Mouse (Mus musculus): ENCODE measurements around the gene Slc39a11. TPM values are rescaled to one million over a fixed set of nuclear protein-coding genes. Genes with fewer than 3 reads are reported as not detected.

Gene Slc39a11
- polyA plus RNA-seq, 1 experiment from 2014 or later, result 37.1 TPM

- Histone ChIP-seq H3K36me3 (no peaks in the 10 kb centered on the region), H3K9me3 (no peaks in the 10 kb centered on the region), H3K4me3 (replicated peaks) (no peak overlapping the region), H3K4me1 (no peaks in the 10 kb centered on the region), H3K27ac (no peak overlapping the region), H3K27me3 (replicated peaks) (no peaks in the 10 kb centered on the region), H3K4me2 (no peak overlapping the region), H3K9ac (no peak overlapping the region)
- no peak for ATAC-seq (ENCODE audit: insufficient read depth, low FRiP score, low read depth)
- 62% methylated on average over 9 of the region's 9 CpGs for WGBS
Measured at GRCm38 (mm10) chr11:113498889-113499288, 151.0 kb downstream of the Slc39a11 start.

- H3K9me3 ChIP-seq, result no peaks in the 10 kb centered on the region
- no peak overlapping the region for H3K4me2 ChIP-seq
- no peak overlapping the region for H3K9ac ChIP-seq
- no peak for ATAC-seq (ENCODE audit: insufficient read depth, low FRiP score, low read depth)
- H3K4me3 ChIP-seq (replicated peaks), result no peak overlapping the region
- H3K36me3 ChIP-seq, result no peaks in the 10 kb centered on the region
- H3K27ac ChIP-seq, result no peak overlapping the region
- no peaks in the 10 kb centered on the region for H3K27me3 ChIP-seq (replicated peaks)
- H3K4me1 ChIP-seq, result no peaks in the 10 kb centered on the region
- WGBS, result 87% methylated on average over 12 of the region's 12 CpGs
Measured at GRCm38 (mm10) chr11:113494021-113494546, 155.8 kb downstream of the Slc39a11 start.

GRCm38 (mm10) chr11:113490530-113491520 lies 159.1 kb downstream of the Slc39a11 start:
- Histone ChIP-seq H3K4me1 (peaks cover 7% of the 10 kb centered on the region), H3K9me3 (no peaks in the 10 kb centered on the region), H3K4me3 (replicated peaks) (no peak overlapping the region), H3K27ac (0 out of 2 replicates have a peak overlapping the region, but pooled peaks have one; percentile 6), H3K4me2 (no peak overlapping the region), H3K36me3 (no peaks in the 10 kb centered on the region), H3K9ac (no peak overlapping the region), H3K27me3 (replicated peaks) (no peaks in the 10 kb centered on the region)
- ATAC-seq (ENCODE audit: insufficient read depth, low FRiP score, low read depth), result no peak
- 63% methylated on average over 20 of the region's 20 CpGs for WGBS

GRCm38 (mm10) chr11:113487603-113488335 lies 162.1 kb downstream of the Slc39a11 start:
- 46% methylated on average over 8 of the region's 8 CpGs for WGBS
- peak; percentile 74; the same call in 1 of the 2 replicates for ATAC-seq (ENCODE audit: insufficient read depth, low FRiP score, low read depth)
- H3K4me2 ChIP-seq, result no peak overlapping the region
- H3K9me3 ChIP-seq, result no peaks in the 10 kb centered on the region
- peak overlapping the region; percentile 59 for H3K27ac ChIP-seq
- no peaks in the 10 kb centered on the region for H3K36me3 ChIP-seq
- peaks cover 13% of the 10 kb centered on the region for H3K4me1 ChIP-seq
- no peaks in the 10 kb centered on the region for H3K27me3 ChIP-seq (replicated peaks)
- H3K4me3 ChIP-seq (replicated peaks), result no peak overlapping the region
- no peak overlapping the region for H3K9ac ChIP-seq

- H3K4me3 ChIP-seq (replicated peaks), result no peak overlapping the region
Measured at GRCm38 (mm10) chr11:113484037-113484436, 165.8 kb downstream of the Slc39a11 start.

GRCm38 (mm10) chr11:113477550-113477949 lies 172.3 kb downstream of the Slc39a11 start:
- H3K36me3 ChIP-seq, result no peaks in the 10 kb centered on the region
- H3K27me3 ChIP-seq (replicated peaks), result no peaks in the 10 kb centered on the region
- no peak overlapping the region for H3K27ac ChIP-seq
- no peak for ATAC-seq (ENCODE audit: insufficient read depth, low FRiP score, low read depth)
- H3K9me3 ChIP-seq, result no peaks in the 10 kb centered on the region
- no peaks in the 10 kb centered on the region for H3K4me1 ChIP-seq
- H3K4me2 ChIP-seq, result no peak overlapping the region
- WGBS, result 76% methylated on average over 9 of the region's 9 CpGs
- H3K9ac ChIP-seq, result no peak overlapping the region
- H3K4me3 ChIP-seq (replicated peaks), result no peak overlapping the region

More at GRCm38 (mm10) chr11:113484037-113484436, 165.8 kb downstream of the Slc39a11 start:
- Histone ChIP-seq H3K9ac (no peak overlapping the region), H3K9me3 (no peaks in the 10 kb centered on the region), H3K36me3 (no peaks in the 10 kb centered on the region), H3K4me2 (no peak overlapping the region), H3K4me1 (peaks cover 13% of the 10 kb centered on the region), H3K27me3 (replicated peaks) (no peaks in the 10 kb centered on the region), H3K27ac (no peak overlapping the region)
- 88% methylated on average over 10 of the region's 10 CpGs for WGBS
- ATAC-seq (ENCODE audit: insufficient read depth, low FRiP score, low read depth), result no peak

GRCm38 (mm10) chr11:113476720-113477119 lies 173.2 kb downstream of the Slc39a11 start:
- Histone ChIP-seq H3K4me1 (no peaks in the 10 kb centered on the region), H3K27me3 (replicated peaks) (no peaks in the 10 kb centered on the region), H3K9me3 (no peaks in the 10 kb centered on the region), H3K36me3 (no peaks in the 10 kb centered on the region), H3K27ac (no peak overlapping the region), H3K9ac (no peak overlapping the region), H3K4me2 (no peak overlapping the region), H3K4me3 (replicated peaks) (no peak overlapping the region)
- ATAC-seq (ENCODE audit: insufficient read depth, low FRiP score, low read depth), result no peak
- 67% methylated on average over 9 of the region's 9 CpGs for WGBS

- ATAC-seq (ENCODE audit: insufficient read depth, low FRiP score, low read depth), result no peak; the same call in 1 of the 2 replicates
Measured at GRCm38 (mm10) chr11:113475491-113475890, 174.4 kb downstream of the Slc39a11 start.

GRCm38 (mm10) chr11:113473998-113474534 lies 175.8 kb downstream of the Slc39a11 start:
- H3K4me3 ChIP-seq (replicated peaks), result no peak overlapping the region
- 73% methylated on average over 7 of the region's 7 CpGs for WGBS

More at GRCm38 (mm10) chr11:113475491-113475890, 174.4 kb downstream of the Slc39a11 start:
- WGBS, result 68% methylated on average over 5 of the region's 5 CpGs
- Histone ChIP-seq H3K27ac (no peak overlapping the region), H3K9ac (no peak overlapping the region), H3K36me3 (no peaks in the 10 kb centered on the region), H3K4me1 (no peaks in the 10 kb centered on the region), H3K4me2 (no peak overlapping the region), H3K4me3 (replicated peaks) (no peak overlapping the region), H3K9me3 (no peaks in the 10 kb centered on the region), H3K27me3 (replicated peaks) (no peaks in the 10 kb centered on the region)

GRCm38 (mm10) chr11:113471936-113472335 lies 177.9 kb downstream of the Slc39a11 start:
- 81% methylated on average over 9 of the region's 9 CpGs for WGBS
- H3K4me2 ChIP-seq, result no peak overlapping the region
- H3K9ac ChIP-seq, result no peak overlapping the region
- H3K4me1 ChIP-seq, result no peaks in the 10 kb centered on the region
- H3K4me3 ChIP-seq (replicated peaks), result no peak overlapping the region
- no peak for ATAC-seq (ENCODE audit: insufficient read depth, low FRiP score, low read depth)
- no peak overlapping the region for H3K27ac ChIP-seq
- H3K27me3 ChIP-seq (replicated peaks), result no peaks in the 10 kb centered on the region
- H3K9me3 ChIP-seq, result no peaks in the 10 kb centered on the region
- no peaks in the 10 kb centered on the region for H3K36me3 ChIP-seq

More at GRCm38 (mm10) chr11:113473998-113474534, 175.8 kb downstream of the Slc39a11 start:
- Histone ChIP-seq H3K9me3 (no peaks in the 10 kb centered on the region), H3K36me3 (no peaks in the 10 kb centered on the region), H3K4me1 (no peaks in the 10 kb centered on the region), H3K27me3 (replicated peaks) (no peaks in the 10 kb centered on the region), H3K4me2 (no peak overlapping the region), H3K9ac (no peak overlapping the region), H3K27ac (no peak overlapping the region)
- 0 out of 2 replicates have a peak, but pooled peaks have one; percentile 23 for ATAC-seq (ENCODE audit: insufficient read depth, low FRiP score, low read depth)

- Histone ChIP-seq H3K4me3 (replicated peaks) (no peak overlapping the region), H3K4me1 (no peaks in the 10 kb centered on the region), H3K27me3 (replicated peaks) (no peaks in the 10 kb centered on the region), H3K27ac (no peak overlapping the region), H3K4me2 (no peak overlapping the region), H3K9ac (no peak overlapping the region), H3K36me3 (no peaks in the 10 kb centered on the region), H3K9me3 (no peaks in the 10 kb centered on the region)
- WGBS, result 59% methylated on average over 17 of the region's 17 CpGs
- no peak for ATAC-seq (ENCODE audit: insufficient read depth, low FRiP score, low read depth)
Measured at GRCm38 (mm10) chr11:113469919-113470785, 179.7 kb downstream of the Slc39a11 start.

Measured in stomach, embryonic 15.5 days (tissue).